Mouse (Mus musculus): ENCODE data around the gene Prepl.
A peak's percentile ranks its signal among the peaks of the same experiment; 100 is the strongest.

Prepl gene

GRCm38 (mm10) chr17:85090120-85091099, at the start of gene Prepl, which contains the start of gene Camkmt:
TSS of gene Prepl (minus strand) at chr17:85090241.
TSS of gene Camkmt (plus strand) at chr17:85090552.
- peak; percentile 89 to 91 for DNase-seq

- DNase-seq, result no peak
Measured at GRCm38 (mm10) chr17:85138393-85138792, 48.4 kb upstream of the Prepl start.

- peak; percentile 18 to 63 for DNase-seq
Measured at GRCm38 (mm10) chr17:85116643-85117042, 26.6 kb upstream of the Prepl start.

- no peak for DNase-seq
Measured at GRCm38 (mm10) chr17:85113441-85113840, 23.4 kb upstream of the Prepl start.

GRCm38 (mm10) chr17:85110640-85111039, 20.6 kb upstream of the Prepl start:
- no peak for DNase-seq

- DNase-seq, result no peak
Measured at GRCm38 (mm10) chr17:85103310-85103709, 13.3 kb upstream of the Prepl start.

- DNase-seq, result no peak
Measured at GRCm38 (mm10) chr17:85101751-85102150, 11.7 kb upstream of the Prepl start.

GRCm38 (mm10) chr17:85100232-85100631, 10.2 kb upstream of the Prepl start:
- no peak for DNase-seq

GRCm38 (mm10) chr17:85098677-85099323, 8.8 kb upstream of the Prepl start:
- DNase-seq, result no peak

GRCm38 (mm10) chr17:85096396-85096795, 6.4 kb upstream of the Prepl start:
- DNase-seq, result no peak

GRCm38 (mm10) chr17:85091762-85092161, 1.7 kb upstream of the Prepl start:
- DNase-seq, result no peak

GRCm38 (mm10) chr17:85089621-85090020, 420 bp downstream of the Prepl start:
- no peak for DNase-seq

- DNase-seq, result no peak
Measured at GRCm38 (mm10) chr17:85089011-85089410, 1.0 kb downstream of the Prepl start.

- DNase-seq, result no peak
Measured at GRCm38 (mm10) chr17:85088401-85088800, 1.6 kb downstream of the Prepl start.

- DNase-seq, result no peak
Measured at GRCm38 (mm10) chr17:85087591-85087990, 2.5 kb downstream of the Prepl start.

GRCm38 (mm10) chr17:85086501-85086900, 3.5 kb downstream of the Prepl start:
- no peak for DNase-seq

- DNase-seq, result no peak
Measured at GRCm38 (mm10) chr17:85085335-85085734, 4.7 kb downstream of the Prepl start.

- no peak for DNase-seq
Measured at GRCm38 (mm10) chr17:85080781-85081180, 9.3 kb downstream of the Prepl start.

GRCm38 (mm10) chr17:85079276-85079675, 10.8 kb downstream of the Prepl start:
- no peak for DNase-seq

- DNase-seq, result no peak
Measured at GRCm38 (mm10) chr17:85074083-85074482, 16.0 kb downstream of the Prepl start.

- no peak for DNase-seq
Measured at GRCm38 (mm10) chr17:85073214-85073613, 16.8 kb downstream of the Prepl start.

- no peak for DNase-seq
Measured at GRCm38 (mm10) chr17:85072383-85072782, 17.7 kb downstream of the Prepl start.

GRCm38 (mm10) chr17:85071088-85071775, 18.8 kb downstream of the Prepl start:
- DNase-seq, result no peak

Data from spleen, adult 18-20 months (tissue).